Mouse (Mus musculus) kidney, postnatal 36 days (tissue): ENCODE measurements around the gene Tubb2a.

Experiments
- DNase-seq, 2 experiments: peaks; one replicate each; pipeline ENCODE4 v3.0.0; 2021 to 2022; ENCODE audit warnings: mixed read lengths in 2 of 2

Tubb2a gene

GRCm38 (mm10) chr13:34077492-34078271, at the start of gene Tubb2a:
TSS of gene Tubb2a (minus strand) at chr13:34078007.
- peak; percentile 92 to 96 for DNase-seq

GRCm38 (mm10) chr13:34125711-34126110, 47.9 kb upstream of the Tubb2a start:
- DNase-seq: peak; percentile 67 to 73

- DNase-seq: no peak
These were observed 42.7 kb upstream of the Tubb2a start for GRCm38 (mm10) chr13:34120536-34120935.

GRCm38 (mm10) chr13:34119406-34119805, 41.6 kb upstream of the Tubb2a start:
- no peak for DNase-seq

GRCm38 (mm10) chr13:34118816-34119215, 41.0 kb upstream of the Tubb2a start:
- no peak for DNase-seq

GRCm38 (mm10) chr13:34116508-34116907, 38.7 kb upstream of the Tubb2a start:
- no peak for DNase-seq

GRCm38 (mm10) chr13:34114654-34115053, 36.8 kb upstream of the Tubb2a start:
- no peak for DNase-seq

- no peak for DNase-seq
These were observed 35.3 kb upstream of the Tubb2a start for GRCm38 (mm10) chr13:34113086-34113485.

- DNase-seq: peak in 1 of 2 experiments; percentile 10
These were observed 34.7 kb upstream of the Tubb2a start for GRCm38 (mm10) chr13:34112369-34113081.

- no peak for DNase-seq
These were observed 34.1 kb upstream of the Tubb2a start for GRCm38 (mm10) chr13:34111878-34112277.

GRCm38 (mm10) chr13:34111019-34111418, 33.2 kb upstream of the Tubb2a start:
- DNase-seq: peak; percentile 33 to 42

GRCm38 (mm10) chr13:34109677-34110058, 31.9 kb upstream of the Tubb2a start:
- peak; percentile 36 to 80 for DNase-seq

- DNase-seq: no peak
These were observed 31.3 kb upstream of the Tubb2a start for GRCm38 (mm10) chr13:34109035-34109676.

- no peak for DNase-seq
These were observed 29.2 kb upstream of the Tubb2a start for GRCm38 (mm10) chr13:34106999-34107398.

- no peak for DNase-seq
These were observed 28.4 kb upstream of the Tubb2a start for GRCm38 (mm10) chr13:34106256-34106655.

- DNase-seq: no peak
These were observed 27.6 kb upstream of the Tubb2a start for GRCm38 (mm10) chr13:34105364-34105763.

- DNase-seq: no peak
These were observed 24.1 kb upstream of the Tubb2a start for GRCm38 (mm10) chr13:34101908-34102307.

GRCm38 (mm10) chr13:34101247-34101646, 23.4 kb upstream of the Tubb2a start:
- DNase-seq: no peak

GRCm38 (mm10) chr13:34100733-34101132, 22.9 kb upstream of the Tubb2a start:
- DNase-seq: no peak

- DNase-seq: no peak
These were observed 19.3 kb upstream of the Tubb2a start for GRCm38 (mm10) chr13:34097086-34097485.

- DNase-seq: peak in 1 of 2 experiments; percentile 49
These were observed 18.6 kb upstream of the Tubb2a start for GRCm38 (mm10) chr13:34096455-34096854.

- no peak for DNase-seq
These were observed 18.0 kb upstream of the Tubb2a start for GRCm38 (mm10) chr13:34095542-34096435.

GRCm38 (mm10) chr13:34089358-34089757, 11.6 kb upstream of the Tubb2a start:
- DNase-seq: no peak
